8 mouse cellular contexts compared by ENCODE assay signal in genomic region chr3:33904854-33905678, GRCm38 (mm10).
DNase-seq lines count a peak whose midpoint lies in the region; ATAC-seq and TF ChIP-seq lines count a peak whose summit lies in the region.

No protein-coding gene starts in this region.

- TF ChIP-seq CTCF in testis, adult 2 months (IDR thresholded peaks at IDR 0.05; ENCODE audit: control insufficient read depth, insufficient read depth, insufficient replicate concordance, low read depth, low read length), result no peak

- H3K4me1 ChIP-seq in heart, embryonic 12.5 days (replicated peaks), result peaks cover 6% of the 10 kb centered on the region
- H3K4me1 ChIP-seq in testis, adult 2 months (ENCODE audit: control insufficient read depth, insufficient read depth, low read length), result peaks cover 5% of the 10 kb centered on the region
- peaks cover 12% of the 10 kb centered on the region for H3K4me1 ChIP-seq in midbrain, embryonic 12.5 days

- H3K36me3 ChIP-seq in heart, embryonic 12.5 days, result no peaks in the 10 kb centered on the region
- H3K36me3 ChIP-seq in testis, adult 2 months (ENCODE audit: control insufficient read depth, insufficient read depth, low read length), result no peaks in the 10 kb centered on the region
- no peaks in the 10 kb centered on the region for H3K36me3 ChIP-seq in midbrain, embryonic 12.5 days

- H3K4me2 ChIP-seq in heart, embryonic 12.5 days, result peak overlapping the region; percentile 59
- 0 out of 2 replicates have a peak overlapping the region, but pooled peaks have one; percentile 6 for H3K4me2 ChIP-seq in midbrain, embryonic 12.5 days (replicated peaks)

- ATAC-seq in heart, embryonic 12.5 days (ENCODE audit: insufficient number of reproducible peaks, low FRiP score), result no peak
- ATAC-seq in midbrain, embryonic 12.5 days (ENCODE audit: low FRiP score, low read depth), result peak; percentile 75

- no peaks in the 10 kb centered on the region for H3K27me3 ChIP-seq in heart, embryonic 12.5 days (replicated peaks)
- no peaks in the 10 kb centered on the region for H3K27me3 ChIP-seq in testis, adult 2 months (ENCODE audit: control insufficient read depth, insufficient read depth, low read length)
- peaks cover 15% of the 10 kb centered on the region; the same call in 1 of the 2 replicates for H3K27me3 ChIP-seq in midbrain, embryonic 12.5 days

- WGBS in heart, embryonic 12.5 days, result 44% methylated on average over 22 of the region's 22 CpGs
- WGBS in midbrain, embryonic 12.5 days, result 58% methylated on average over 22 of the region's 22 CpGs

- H3K27ac ChIP-seq in heart, embryonic 12.5 days (ENCODE audit: poor library complexity, severe bottlenecking), result no peak overlapping the region
- H3K27ac ChIP-seq in testis, adult 2 months (ENCODE audit: control insufficient read depth, insufficient read depth, low read depth, low read length), result no peak overlapping the region
- peak overlapping the region; percentile 20; the same call in 1 of the 2 replicates for H3K27ac ChIP-seq in midbrain, embryonic 12.5 days (replicated peaks)

- no peak overlapping the region; the same call in 1 of the 2 replicates for H3K9ac ChIP-seq in heart, embryonic 12.5 days
- H3K9ac ChIP-seq in midbrain, embryonic 12.5 days (replicated peaks), result no peak overlapping the region

- no peaks in the 10 kb centered on the region for H3K9me3 ChIP-seq in heart, embryonic 12.5 days (replicated peaks)
- no peaks in the 10 kb centered on the region for H3K9me3 ChIP-seq in midbrain, embryonic 12.5 days

- H3K4me3 ChIP-seq in heart, embryonic 12.5 days, result 0 out of 2 replicates have a peak overlapping the region, but pooled peaks have one; percentile 4
- H3K4me3 ChIP-seq in testis, adult 2 months (ENCODE audit: control insufficient read depth, low read depth, low read length), result peak overlapping the region; percentile 4
- no peak overlapping the region for H3K4me3 ChIP-seq in midbrain, embryonic 12.5 days

- no peak for TF ChIP-seq POLR2A in testis, adult 2 months (IDR thresholded peaks at IDR 0.05; ENCODE audit: control insufficient read depth, low read depth, low read length)

- no peak for DNase-seq in heart, adult 18-20 months
- DNase-seq in testis, postnatal 10 days (ENCODE audit: low spot score), result no peak
- no peak for DNase-seq in urinary bladder, postnatal 10 days (ENCODE audit: low spot score)
- no peak for DNase-seq in cerebellum, adult 18-20 months
- DNase-seq in ovary, postnatal 14 days (ENCODE audit: low spot score), result no peak
